Mouse (Mus musculus) midbrain, embryonic 14.5 days (tissue): ENCODE results near the gene Gm10320. TPM values are rescaled to one million over a fixed set of nuclear protein-coding genes. Genes with fewer than 3 reads are reported as not detected.

ENCODE experiments used
- ATAC-seq: fragments of 200-750 bp; cut with Nextera tagmentation; 2 replicates; pipeline ENCODE4 v1.8.0; 2017; ENCODE audit warnings: moderate number of reproducible peaks, moderate library complexity; ENCODE audit not compliant: low FRiP score, low TSS enrichment
- DNase-seq: peaks from one replicate; pipeline ENCODE4 v3.0.0-alpha.2; 2015
- H3K27ac ChIP-seq: fragments of 300-500 bp; sonication (generic); replicated peaks from 2 replicates; pipeline ENCODE4 v1.5.1; 2014; ENCODE audit warnings: mild to moderate bottlenecking, low read depth, low read length, moderate library complexity
- H3K27me3 ChIP-seq: fragments of 300-500 bp; sonication (generic); 2 replicates; pipeline ENCODE4 v1.6.1; 2014; ENCODE audit warnings: low read length, control low read depth, mixed read lengths; ENCODE audit not compliant: control insufficient read depth, insufficient read depth
- H3K36me3 ChIP-seq: fragments of 300-500 bp; sonication (generic); 2 replicates; pipeline ENCODE4 v1.6.1; 2014; ENCODE audit warnings: low read length, control low read depth; ENCODE audit not compliant: control insufficient read depth, insufficient read depth
- H3K4me1 ChIP-seq: fragments of 300-500 bp; sonication (generic); 2 replicates; pipeline ENCODE4 v1.6.1; 2014; ENCODE audit warnings: mild to moderate bottlenecking, antibody characterized with exemption, low read length, control low read depth; ENCODE audit not compliant: control insufficient read depth, insufficient read depth
- H3K4me2 ChIP-seq: fragments of 300-500 bp; sonication (generic); 2 replicates; pipeline ENCODE4 v1.6.1; 2014; ENCODE audit warnings: mild to moderate bottlenecking, low read length, moderate library complexity
- H3K4me3 ChIP-seq: fragments of 300-500 bp; sonication (generic); replicated peaks from 2 replicates; pipeline ENCODE4 v1.5.1; 2014; ENCODE audit warnings: low read depth, low read length
- H3K9ac ChIP-seq: fragments of 300-500 bp; sonication (generic); replicated peaks from 2 replicates; pipeline ENCODE4 v1.6.1; 2014; ENCODE audit warnings: mild to moderate bottlenecking, low read length, moderate library complexity
- H3K9me3 ChIP-seq: fragments of 300-500 bp; sonication (generic); 2 replicates; pipeline ENCODE4 v1.6.1; 2016; ENCODE audit warnings: low read length, control low read depth, mixed read lengths; ENCODE audit not compliant: control insufficient read depth
- WGBS: fragments of 180-500 bp; shearing (Covaris S2); extraction: QIAGEN DNeasy Blood & Tissue Kit; methylation state at CpG from one replicate; pipeline ENCODE4 v1.1.7; 2014; 5-methylcytosine and 5-hydroxymethylcytosine counted together
- polyA plus RNA-seq: library from polyadenylated mRNA; unstranded; fragments of >200 nt; fragmentation: Nextera tagmentation; extraction: Ambion mirVana; gene quantifications from 2 replicates; pipeline ENCODE4 v1.2.1, GENCODE M21; 2014

The Gm10320 gene
- polyA plus RNA-seq, 1 experiment from 2014 or later = 0.67 TPM

GRCm38 (mm10) chr13:98501321-98501720 lies 9.5 kb upstream of the Gm10320 start:
- Histone ChIP-seq H3K27me3 (peaks cover 94% of the 10 kb centered on the region), H3K4me3 (no peak overlapping the region), H3K9me3 (no peaks in the 10 kb centered on the region), H3K4me2 (no peak overlapping the region), H3K9ac (no peak overlapping the region), H3K36me3 (no peaks in the 10 kb centered on the region), H3K27ac (no peak overlapping the region), H3K4me1 (peaks cover 10% of the 10 kb centered on the region; the same call in 1 of the 2 replicates)
- ATAC-seq (no peak), DNase-seq (no peak)
- 9% methylated on average over 6 of the region's 6 CpGs for WGBS

- no peak overlapping the region for H3K27ac ChIP-seq
- ATAC-seq = no peak
- no peak for DNase-seq
- WGBS = 23% methylated on average over 13 of the region's 13 CpGs
- H3K9me3 ChIP-seq = no peaks in the 10 kb centered on the region
- H3K27me3 ChIP-seq = peaks cover 87% of the 10 kb centered on the region
- no peak overlapping the region for H3K4me2 ChIP-seq
- H3K4me1 ChIP-seq = peaks cover 10% of the 10 kb centered on the region; the same call in 1 of the 2 replicates
- H3K4me3 ChIP-seq = no peak overlapping the region
- no peaks in the 10 kb centered on the region for H3K36me3 ChIP-seq
- no peak overlapping the region for H3K9ac ChIP-seq
Measured at GRCm38 (mm10) chr13:98500471-98501125, 8.8 kb upstream of the Gm10320 start.

GRCm38 (mm10) chr13:98498561-98498960 lies 6.8 kb upstream of the Gm10320 start:
- Histone ChIP-seq H3K36me3 (no peaks in the 10 kb centered on the region), H3K9ac (no peak overlapping the region), H3K27me3 (peaks cover 67% of the 10 kb centered on the region), H3K4me1 (no peaks in the 10 kb centered on the region), H3K27ac (no peak overlapping the region), H3K9me3 (no peaks in the 10 kb centered on the region), H3K4me2 (no peak overlapping the region), H3K4me3 (no peak overlapping the region)
- ATAC-seq (no peak), DNase-seq (no peak)
- 55% methylated on average over 5 of the region's 5 CpGs for WGBS

- H3K9me3 ChIP-seq = no peaks in the 10 kb centered on the region
- no peak overlapping the region for H3K4me3 ChIP-seq
- no peak overlapping the region for H3K27ac ChIP-seq
- H3K4me2 ChIP-seq = no peak overlapping the region
- ATAC-seq (no peak), DNase-seq (no peak)
- H3K4me1 ChIP-seq = no peaks in the 10 kb centered on the region
- no peak overlapping the region for H3K9ac ChIP-seq
- H3K36me3 ChIP-seq = no peaks in the 10 kb centered on the region
- 72% methylated on average over 11 of the region's 11 CpGs for WGBS
- peaks cover 63% of the 10 kb centered on the region for H3K27me3 ChIP-seq
Measured at GRCm38 (mm10) chr13:98498080-98498479, 6.3 kb upstream of the Gm10320 start.

GRCm38 (mm10) chr13:98496917-98497870 lies 5.4 kb upstream of the Gm10320 start:
- no peaks in the 10 kb centered on the region for H3K4me1 ChIP-seq
- no peaks in the 10 kb centered on the region for H3K9me3 ChIP-seq
- DNase-seq (peak; percentile 53), ATAC-seq (peak; percentile 58)
- no peaks in the 10 kb centered on the region for H3K36me3 ChIP-seq
- 14% methylated on average over 16 of the region's 16 CpGs for WGBS
- no peak overlapping the region for H3K4me2 ChIP-seq
- H3K4me3 ChIP-seq = no peak overlapping the region
- H3K27me3 ChIP-seq = peaks cover 63% of the 10 kb centered on the region
- H3K27ac ChIP-seq = no peak overlapping the region
- no peak overlapping the region for H3K9ac ChIP-seq

- Histone ChIP-seq H3K9me3 (no peaks in the 10 kb centered on the region), H3K36me3 (no peaks in the 10 kb centered on the region), H3K4me2 (no peak overlapping the region), H3K27ac (no peak overlapping the region), H3K4me1 (no peaks in the 10 kb centered on the region), H3K27me3 (peaks cover 37% of the 10 kb centered on the region), H3K9ac (no peak overlapping the region), H3K4me3 (no peak overlapping the region)
- DNase-seq = no peak
- ATAC-seq = no peak
- 70% methylated on average over 6 of the region's 8 CpGs for WGBS
Measured at GRCm38 (mm10) chr13:98494492-98495064, 2.8 kb upstream of the Gm10320 start.

- Histone ChIP-seq H3K27ac (no peak overlapping the region), H3K9ac (no peak overlapping the region), H3K4me2 (no peak overlapping the region), H3K27me3 (peaks cover 18% of the 10 kb centered on the region), H3K4me3 (no peak overlapping the region), H3K36me3 (no peaks in the 10 kb centered on the region), H3K9me3 (no peaks in the 10 kb centered on the region), H3K4me1 (no peaks in the 10 kb centered on the region)
- WGBS = 67% methylated on average over 9 of the region's 9 CpGs
- no peak for DNase-seq
- no peak for ATAC-seq
Measured at GRCm38 (mm10) chr13:98492569-98493255, 911 bp upstream of the Gm10320 start.

- Histone ChIP-seq H3K27me3 (no peaks in the 10 kb centered on the region), H3K4me3 (no peak overlapping the region), H3K9me3 (no peaks in the 10 kb centered on the region), H3K4me1 (no peaks in the 10 kb centered on the region), H3K27ac (no peak overlapping the region), H3K36me3 (no peaks in the 10 kb centered on the region), H3K9ac (no peak overlapping the region), H3K4me2 (no peak overlapping the region)
- WGBS = 92% methylated on average over 6 of the region's 6 CpGs
- ATAC-seq = no peak
- DNase-seq = no peak
Measured at GRCm38 (mm10) chr13:98486726-98487125, 5.1 kb downstream of the Gm10320 start.
